Mouse (Mus musculus) myocyte (in vitro differentiated cells): ENCODE measurements around the gene Zmym6. TPM values are rescaled to one million over a fixed set of nuclear protein-coding genes. Genes with fewer than 3 reads are reported as not detected.

Experiments used
- H3K27me3 ChIP-seq: one replicate; pipeline ENCODE4 v1.6.1; 2011; ENCODE audit not compliant: control insufficient read depth, insufficient read depth, insufficient read length
- H3K36me3 ChIP-seq: one replicate; pipeline ENCODE4 v1.6.1; 2011; ENCODE audit not compliant: control insufficient read depth, insufficient read depth
- H3K4me2 ChIP-seq: one replicate; pipeline ENCODE4 v1.6.1; 2011; ENCODE audit warnings: low read depth, control low read depth
- H3K4me3 ChIP-seq: one replicate; pipeline ENCODE4 v1.5.1; 2011; ENCODE audit warnings: mild to moderate bottlenecking, control low read depth, moderate library complexity
- H3K79me2 ChIP-seq: one replicate; pipeline ENCODE4 v1.6.1; 2011; ENCODE audit not compliant: control insufficient read depth, insufficient read depth
- H3ac ChIP-seq: one replicate; pipeline ENCODE4 v1.6.1; 2011; ENCODE audit not compliant: control insufficient read depth, insufficient read length
- CEBPB ChIP-seq: IDR thresholded peaks from 2 replicates; pipeline ENCODE4 v1.6.1; 2011; ENCODE audit warnings: mild to moderate bottlenecking, moderate library complexity; ENCODE audit not compliant: poor library complexity, insufficient read depth, severe bottlenecking
- E2F4 ChIP-seq: IDR thresholded peaks from one replicate; pipeline ENCODE4 v1.6.1; 2011; ENCODE audit warnings: mild to moderate bottlenecking, control low read depth, moderate library complexity; ENCODE audit not compliant: insufficient read depth
- MAX ChIP-seq: IDR thresholded peaks from one replicate; pipeline ENCODE4 v1.6.1; 2011; ENCODE audit warnings: low read depth, mild to moderate bottlenecking, control low read depth
- MYOD1 ChIP-seq, 3 experiments: IDR thresholded peaks; one replicate each; pipeline ENCODE4 v1.6.1; 2011; ENCODE audit warnings: control low read depth in 2 of 3, low read depth in 2 of 3, mild to moderate bottlenecking in 2 of 3, moderate library complexity in 1 of 3; ENCODE audit not compliant: insufficient read length in 2 of 3, control insufficient read depth in 1 of 3
- MYOG ChIP-seq, 3 experiments: IDR thresholded peaks; one replicate each; pipeline ENCODE4 v1.6.1; 2011; ENCODE audit warnings: control low read depth in 2 of 3, low read depth in 2 of 3, mild to moderate bottlenecking in 2 of 3; ENCODE audit not compliant: insufficient read length in 2 of 3, control insufficient read depth in 1 of 3, insufficient read depth in 1 of 3
- POLR2A ChIP-seq: IDR thresholded peaks from one replicate; pipeline ENCODE4 v1.6.1; 2011; ENCODE audit warnings: low read depth, mild to moderate bottlenecking, control low read depth, moderate library complexity; ENCODE audit not compliant: insufficient read length
- POLR2AphosphoS2 ChIP-seq: IDR thresholded peaks from one replicate; pipeline ENCODE4 v1.6.1; 2011; ENCODE audit warnings: low read depth, control low read depth; ENCODE audit not compliant: insufficient read length
- REST ChIP-seq: IDR thresholded peaks from one replicate; pipeline ENCODE4 v1.6.1; 2011; ENCODE audit warnings: mild to moderate bottlenecking, control low read depth, moderate library complexity; ENCODE audit not compliant: insufficient read depth, insufficient read length
- SRF ChIP-seq: IDR thresholded peaks from one replicate; pipeline ENCODE4 v1.6.1; 2011; ENCODE audit warnings: low read depth; ENCODE audit not compliant: control insufficient read depth, insufficient read length
- TCF12 ChIP-seq: IDR thresholded peaks from one replicate; pipeline ENCODE4 v1.6.1; 2011; ENCODE audit warnings: mild to moderate bottlenecking, control low read depth; ENCODE audit not compliant: poor library complexity, insufficient read depth, severe bottlenecking
- TCF3 ChIP-seq: IDR thresholded peaks from one replicate; pipeline ENCODE4 v1.6.1; 2011; ENCODE audit warnings: low read depth, control low read depth; ENCODE audit not compliant: insufficient read length
- USF1 ChIP-seq: IDR thresholded peaks from one replicate; pipeline ENCODE4 v1.6.1; 2011; ENCODE audit warnings: low read depth, mild to moderate bottlenecking, control low read depth, moderate library complexity
- polyA plus RNA-seq: library from polyadenylated mRNA; unstranded; fragments of >200 nt; fragmentation: generic; extraction: Trizol; gene quantifications from one replicate; pipeline ENCODE4 v1.2.1, GENCODE M21; 2012; ENCODE audit warnings: missing spikeins

The Zmym6 gene
- polyA plus RNA-seq, 1 experiment = not detected

GRCm38 (mm10) chr4:127054522-127055198, 22.5 kb upstream of the Zmym6 start:
- no peak overlapping the region for H3ac ChIP-seq
- TF ChIP-seq TCF12 (no peak), E2F4 (no peak), REST (no peak), MYOD1 (IDR thresholded peaks at IDR 0.05; ENCODE audit: control insufficient read depth in 1 of 3, insufficient read length in 2 of 3, low read depth in 2 of 3) (no peak), POLR2A (no peak), CEBPB (no peak), MYOG (IDR thresholded peaks at IDR 0.05; ENCODE audit: control insufficient read depth in 1 of 3, insufficient read depth in 1 of 3, insufficient read length in 2 of 3, low read depth in 2 of 3) (no peak), POLR2AphosphoS2 (no peak), TCF3 (no peak), SRF (no peak), MAX (no peak), USF1 (no peak)
- peaks cover 7% of the 10 kb centered on the region for H3K36me3 ChIP-seq

GRCm38 (mm10) chr4:127060585-127061290, 16.4 kb upstream of the Zmym6 start, which contains the start of gene Zmym1:
Zmym1 (minus strand) TSS chr4:127061152.
- no peaks in the 10 kb centered on the region for H3K27me3 ChIP-seq
- H3K79me2 ChIP-seq = peaks cover 13% of the 10 kb centered on the region
- H3K4me2 ChIP-seq = peak within 1 kb of the TSS; percentile 84
- no peak for TF ChIP-seq CEBPB
- TF ChIP-seq MAX = no peak
- TF ChIP-seq POLR2A = peak; percentile 76
- TF ChIP-seq POLR2AphosphoS2 = peak; percentile 70
- TF ChIP-seq E2F4 = peak; percentile 88
- H3ac ChIP-seq = peak within 1 kb of the TSS; percentile 19
- peaks cover 4% of the 10 kb centered on the region for H3K36me3 ChIP-seq
- H3K4me3 ChIP-seq = peak within 1 kb of the TSS; percentile 77

More at GRCm38 (mm10) chr4:127054522-127055198, 22.5 kb upstream of the Zmym6 start:
- Histone ChIP-seq H3K4me2 (no peak overlapping the region), H3K4me3 (no peak overlapping the region), H3K79me2 (peaks cover 1% of the 10 kb centered on the region), H3K27me3 (no peaks in the 10 kb centered on the region)

- Histone ChIP-seq H3K4me3 (no peak overlapping the region), H3K36me3 (no peaks in the 10 kb centered on the region), H3K4me2 (no peak overlapping the region), H3K27me3 (no peaks in the 10 kb centered on the region), H3K79me2 (peaks cover 13% of the 10 kb centered on the region), H3ac (no peak overlapping the region)
- TF ChIP-seq MYOG (IDR thresholded peaks at IDR 0.05; ENCODE audit: control insufficient read depth in 1 of 3, insufficient read depth in 1 of 3, insufficient read length in 2 of 3, low read depth in 2 of 3) = no peak
- no peak for TF ChIP-seq POLR2A
- no peak for TF ChIP-seq POLR2AphosphoS2
- TF ChIP-seq TCF12 = no peak
- no peak for TF ChIP-seq USF1
- TF ChIP-seq REST = no peak
- TF ChIP-seq CEBPB = no peak
- TF ChIP-seq MYOD1 (IDR thresholded peaks at IDR 0.05; ENCODE audit: control insufficient read depth in 1 of 3, insufficient read length in 2 of 3, low read depth in 2 of 3) = no peak
- TF ChIP-seq SRF = no peak
- no peak for TF ChIP-seq TCF3
- TF ChIP-seq E2F4 = no peak
- TF ChIP-seq MAX = no peak
These were observed 13.1 kb upstream of the Zmym6 start for GRCm38 (mm10) chr4:127064051-127064450.

- Histone ChIP-seq H3K4me3 (no peak overlapping the region), H3K27me3 (peaks cover 8% of the 10 kb centered on the region)
- TF ChIP-seq SRF = no peak
- TF ChIP-seq MAX = no peak
- TF ChIP-seq MYOG (IDR thresholded peaks at IDR 0.05; ENCODE audit: control insufficient read depth in 1 of 3, insufficient read depth in 1 of 3, insufficient read length in 2 of 3, low read depth in 2 of 3) = no peak
- TF ChIP-seq TCF12 = no peak
- no peak for TF ChIP-seq REST
- no peak for TF ChIP-seq POLR2AphosphoS2
- TF ChIP-seq E2F4 = no peak
- no peak for TF ChIP-seq POLR2A
- TF ChIP-seq TCF3 = no peak
- no peak for TF ChIP-seq CEBPB
- no peak for TF ChIP-seq USF1
- no peak for TF ChIP-seq MYOD1 (IDR thresholded peaks at IDR 0.05; ENCODE audit: control insufficient read depth in 1 of 3, insufficient read length in 2 of 3, low read depth in 2 of 3)
These were observed 2.3 kb upstream of the Zmym6 start for GRCm38 (mm10) chr4:127074915-127075314.

GRCm38 (mm10) chr4:127080806-127081205, 3.6 kb downstream of the Zmym6 start:
- no peak for TF ChIP-seq E2F4
- TF ChIP-seq REST = no peak
- TF ChIP-seq POLR2A = no peak
- TF ChIP-seq MYOG (IDR thresholded peaks at IDR 0.05; ENCODE audit: control insufficient read depth in 1 of 3, insufficient read depth in 1 of 3, insufficient read length in 2 of 3, low read depth in 2 of 3) = no peak
- TF ChIP-seq TCF3 = no peak
- TF ChIP-seq MYOD1 (IDR thresholded peaks at IDR 0.05; ENCODE audit: control insufficient read depth in 1 of 3, insufficient read length in 2 of 3, low read depth in 2 of 3) = no peak
- TF ChIP-seq TCF12 = no peak
- no peak for TF ChIP-seq MAX
- no peak for TF ChIP-seq POLR2AphosphoS2
- no peak for TF ChIP-seq SRF
- no peak for TF ChIP-seq USF1
- TF ChIP-seq CEBPB = no peak
- H3K36me3 ChIP-seq = no peaks in the 10 kb centered on the region
- H3ac ChIP-seq = no peak overlapping the region
- no peak overlapping the region for H3K4me3 ChIP-seq
- H3K4me2 ChIP-seq = no peak overlapping the region
- H3K27me3 ChIP-seq = peaks cover 14% of the 10 kb centered on the region
- H3K79me2 ChIP-seq = no peaks in the 10 kb centered on the region

More at GRCm38 (mm10) chr4:127074915-127075314, 2.3 kb upstream of the Zmym6 start:
- Histone ChIP-seq H3K4me2 (no peak overlapping the region), H3K79me2 (no peaks in the 10 kb centered on the region), H3ac (no peak overlapping the region), H3K36me3 (no peaks in the 10 kb centered on the region)
